Mouse (Mus musculus) heart, embryonic 14.5 days (tissue): ENCODE measurements around the gene Oxa1l. TPM values are rescaled to one million over a fixed set of nuclear protein-coding genes. Genes with fewer than 3 reads are reported as not detected.
"Not testable (repeated sequence)": the region's sequence is repeated elsewhere in the genome, so short reads cannot be mapped to it uniquely, and the experiment has no call there.

Source experiments
- ATAC-seq: fragments of 200-750 bp; cut with Nextera tagmentation; 2 replicates; pipeline ENCODE4 v1.8.0; 2017; ENCODE audit warnings: low read depth, moderate TSS enrichment; ENCODE audit not compliant: insufficient number of reproducible peaks, insufficient read depth, low FRiP score
- H3K27ac ChIP-seq, 2 experiments: fragments of 200-500 bp in 1 of 2; fragments of 300-500 bp in 1 of 2; sonication (generic) in 1 of 2; replicated peaks in 1 of 2; 2 replicates each; pipeline ENCODE4 v1.5.1; 2012 to 2014; ENCODE audit warnings: low read depth in 2 of 2, low read length in 2 of 2, control low read depth in 1 of 2, mild to moderate bottlenecking in 1 of 2, mixed read lengths in 1 of 2; ENCODE audit not compliant: control insufficient read depth in 1 of 2, insufficient read depth in 1 of 2
- H3K27me3 ChIP-seq: fragments of 300-500 bp; sonication (generic); 2 replicates; pipeline ENCODE4 v1.6.1; 2014; ENCODE audit warnings: mild to moderate bottlenecking, low read length, control low read depth; ENCODE audit not compliant: control insufficient read depth, insufficient read depth
- H3K36me3 ChIP-seq: fragments of 300-500 bp; sonication (generic); 2 replicates; pipeline ENCODE4 v1.6.1; 2014; ENCODE audit warnings: mild to moderate bottlenecking, control low read depth, low read length, mixed read lengths; ENCODE audit not compliant: control insufficient read depth, insufficient read depth
- H3K4me1 ChIP-seq, 2 experiments: fragments of 200-500 bp in 1 of 2; fragments of 300-500 bp in 1 of 2; sonication (generic) in 1 of 2; 2 replicates each; pipeline ENCODE4 v1.6.1; 2012 to 2014; ENCODE audit warnings: low read length in 2 of 2, control low read depth in 1 of 2, mixed read lengths in 1 of 2; ENCODE audit not compliant: control insufficient read depth in 2 of 2, insufficient read depth in 2 of 2
- H3K4me2 ChIP-seq: fragments of 300-500 bp; sonication (generic); 2 replicates; pipeline ENCODE4 v1.6.1; 2014; ENCODE audit warnings: mild to moderate bottlenecking, low read length
- H3K4me3 ChIP-seq, 2 experiments: fragments of 200-500 bp in 1 of 2; fragments of 300-500 bp in 1 of 2; sonication (generic) in 1 of 2; 2 replicates each; pipeline ENCODE4 v1.5.1; 2012 to 2014; ENCODE audit warnings: low read length in 2 of 2, mild to moderate bottlenecking in 2 of 2, control low read depth in 1 of 2, low read depth in 1 of 2, moderate library complexity in 1 of 2; ENCODE audit not compliant: control insufficient read depth in 1 of 2, insufficient read depth in 1 of 2
- H3K9ac ChIP-seq: fragments of 300-500 bp; sonication (generic); 2 replicates; pipeline ENCODE4 v1.6.1; 2014; ENCODE audit warnings: mild to moderate bottlenecking, low read length
- H3K9me3 ChIP-seq: fragments of 300-500 bp; sonication (generic); 2 replicates; pipeline ENCODE4 v1.6.1; 2016; ENCODE audit warnings: low read length, control low read depth; ENCODE audit not compliant: control insufficient read depth
- WGBS: fragments of 180-500 bp; shearing (Covaris S2); extraction: QIAGEN DNeasy Blood & Tissue Kit; methylation state at CpG from one replicate; pipeline ENCODE4 v1.1.7; 2014; 5-methylcytosine and 5-hydroxymethylcytosine counted together
- polyA plus RNA-seq: library from polyadenylated mRNA; unstranded; fragments of >200 nt; fragmentation: Nextera tagmentation; extraction: Ambion mirVana; gene quantifications from 2 replicates; pipeline ENCODE4 v1.2.1, GENCODE M21; 2014

Gene Oxa1l
- polyA plus RNA-seq, 1 experiment from 2014 or later = 73.4 TPM

DNA sequence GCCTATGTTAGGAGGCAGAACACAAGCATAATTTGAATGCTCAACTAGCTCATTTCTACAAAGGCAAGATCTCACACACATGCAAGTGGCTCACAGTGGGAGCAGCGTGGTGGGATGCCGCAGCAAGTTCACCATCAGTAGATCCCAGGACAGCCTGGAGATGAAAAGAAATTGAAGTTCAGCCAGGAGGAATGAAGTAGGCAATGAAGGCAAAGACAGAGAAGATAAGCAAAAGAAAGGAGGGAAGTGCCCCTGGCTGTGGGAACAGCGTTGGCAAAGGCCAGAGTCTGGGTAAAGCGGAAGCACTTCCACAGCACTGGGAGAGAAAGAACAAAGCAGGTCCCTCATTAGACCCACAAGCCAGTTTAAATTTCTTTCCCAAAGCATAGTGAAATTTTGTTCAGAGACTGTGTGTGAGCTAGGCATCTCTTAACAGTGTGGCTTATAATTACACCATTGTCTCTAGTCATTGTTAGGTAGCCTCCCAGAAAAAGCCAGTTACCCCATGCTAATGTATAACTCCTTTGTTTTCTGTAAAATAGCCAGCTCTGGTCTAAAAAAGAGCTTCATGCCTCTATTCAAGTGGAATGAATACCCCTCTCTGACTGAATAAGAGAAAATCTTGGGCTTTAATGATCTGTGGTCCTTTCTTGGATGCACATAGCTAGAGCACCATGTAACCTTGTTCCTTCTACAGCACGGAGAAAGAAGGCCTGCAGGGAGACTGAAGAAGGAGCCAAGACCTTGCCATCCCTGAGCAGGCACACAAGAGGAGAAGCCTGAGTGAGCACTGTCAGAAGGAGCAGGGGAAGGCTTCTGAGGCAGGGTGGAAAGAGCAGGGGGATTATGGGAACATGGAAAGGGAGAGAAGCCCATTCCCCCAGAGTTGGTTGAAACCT is 28.2 kb upstream of the Oxa1l start:
- no peak for ATAC-seq
- Histone ChIP-seq H3K27me3 (no peaks in the 10 kb centered on the region), H3K4me1 (peaks cover 9 to 21% of the 10 kb centered on the region in 2 experiments), H3K4me3 (no peak overlapping the region), H3K27ac (peak overlapping the region in 1 of 2 experiments; percentile 75; a peak in 1 of 4 replicates), H3K36me3 (no peaks in the 10 kb centered on the region), H3K9me3 (no peaks in the 10 kb centered on the region), H3K4me2 (no peak overlapping the region), H3K9ac (no peak overlapping the region)
- WGBS = 71% methylated on average over 5 of the region's 5 CpGs

DNA sequence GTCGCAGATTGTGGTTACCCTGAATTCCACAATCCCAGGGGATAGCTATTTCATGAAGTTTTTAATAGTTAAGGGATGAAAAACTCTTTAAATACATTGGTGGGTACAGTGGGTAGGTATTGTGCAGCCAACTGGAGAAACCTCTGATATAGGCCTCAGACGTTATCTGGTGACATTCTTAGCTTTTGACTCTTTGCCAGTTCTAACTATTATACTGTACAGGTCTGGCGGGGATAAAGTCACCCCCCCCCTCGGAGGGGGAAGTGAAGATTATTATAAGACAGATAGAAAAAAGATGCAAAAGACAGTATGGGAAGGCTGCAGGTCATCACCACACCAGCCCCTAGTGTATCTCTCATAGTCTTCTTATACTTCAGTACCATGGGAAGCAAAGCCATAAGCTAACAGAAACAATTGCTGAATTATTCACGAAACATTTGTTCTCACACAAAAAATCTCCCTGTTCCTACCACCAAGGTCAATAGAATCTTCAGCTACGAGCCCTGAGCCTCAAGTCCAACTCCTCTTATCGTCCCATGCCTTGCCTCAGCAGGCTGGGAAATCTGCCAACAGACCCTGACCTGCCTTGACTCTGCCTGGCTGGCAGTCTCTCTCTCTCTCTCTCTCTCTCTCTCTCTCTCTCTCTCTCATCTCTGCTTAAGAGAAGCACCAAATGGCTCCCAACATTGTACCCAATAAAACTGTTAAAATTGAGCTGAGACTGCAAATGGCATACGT is 27.0 kb upstream of the Oxa1l start:
- Histone ChIP-seq H3K4me3 (no peak overlapping the region), H3K27me3 (no peaks in the 10 kb centered on the region), H3K36me3 (no peaks in the 10 kb centered on the region), H3K27ac (peak overlapping the region; percentile 10 to 75), H3K9ac (no peak overlapping the region), H3K4me1 (peaks cover 9 to 21% of the 10 kb centered on the region in 2 experiments), H3K9me3 (no peaks in the 10 kb centered on the region), H3K4me2 (peak overlapping the region; percentile 35)
- peak; percentile 73; the same call in 1 of the 2 replicates for ATAC-seq
- WGBS = 30% methylated on average over 8 of the region's 8 CpGs

DNA sequence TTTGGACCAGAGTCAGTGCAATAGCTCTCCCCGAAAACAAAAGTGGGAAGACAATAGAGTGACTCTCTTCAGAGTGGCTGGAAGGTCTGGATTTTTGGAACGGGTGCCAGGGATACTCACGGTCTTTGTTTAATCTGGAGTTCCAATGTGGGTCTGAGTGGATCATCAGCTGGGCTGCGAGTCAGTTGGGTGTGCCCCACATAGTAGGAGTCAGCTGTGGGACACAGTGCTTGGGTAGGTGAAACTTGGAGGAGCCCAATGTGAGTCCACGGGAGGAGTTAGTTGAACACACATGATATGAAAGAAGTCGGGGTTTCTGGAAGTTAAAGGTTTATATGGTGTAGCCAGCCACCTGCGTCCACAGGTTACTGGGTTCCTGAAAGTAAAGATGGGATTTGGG is 19.8 kb upstream of the Oxa1l start:
- Histone ChIP-seq H3K4me1 (no peaks in the 10 kb centered on the region), H3K9ac (no peak overlapping the region), H3K36me3 (no peaks in the 10 kb centered on the region), H3K9me3 (no peaks in the 10 kb centered on the region), H3K4me2 (no peak overlapping the region), H3K27ac (no peak overlapping the region), H3K27me3 (no peaks in the 10 kb centered on the region), H3K4me3 (no peak overlapping the region)
- ATAC-seq = no peak
- 57% methylated on average over 7 of the region's 7 CpGs for WGBS

DNA sequence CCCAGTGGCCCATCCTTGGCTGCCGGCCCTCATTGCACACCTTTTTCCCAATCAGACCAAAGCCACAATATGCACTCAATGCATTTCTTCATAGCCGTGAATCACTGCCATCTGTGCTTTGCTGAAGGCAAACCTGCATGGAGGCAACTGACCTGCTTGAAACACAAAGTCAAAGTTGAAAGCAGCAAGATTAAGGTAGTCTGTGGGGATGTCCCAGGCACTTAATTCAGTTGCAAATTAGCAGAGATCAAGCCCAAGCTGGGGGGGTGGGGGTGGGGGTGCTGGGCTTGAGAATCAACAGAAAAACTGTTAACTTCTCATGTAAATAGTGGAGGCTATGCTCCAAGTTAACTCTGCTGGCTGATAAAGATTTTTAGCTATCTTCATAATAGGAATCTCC is 18.8 kb upstream of the Oxa1l start:
- H3K4me2 ChIP-seq, H3K27me3 ChIP-seq, H3K36me3 ChIP-seq, H3K9me3 ChIP-seq, H3K27ac ChIP-seq, ATAC-seq, H3K4me3 ChIP-seq, H3K4me1 ChIP-seq, H3K9ac ChIP-seq: not testable (repeated sequence)
- WGBS = 33% methylated on average over 2 of the region's 2 CpGs

DNA sequence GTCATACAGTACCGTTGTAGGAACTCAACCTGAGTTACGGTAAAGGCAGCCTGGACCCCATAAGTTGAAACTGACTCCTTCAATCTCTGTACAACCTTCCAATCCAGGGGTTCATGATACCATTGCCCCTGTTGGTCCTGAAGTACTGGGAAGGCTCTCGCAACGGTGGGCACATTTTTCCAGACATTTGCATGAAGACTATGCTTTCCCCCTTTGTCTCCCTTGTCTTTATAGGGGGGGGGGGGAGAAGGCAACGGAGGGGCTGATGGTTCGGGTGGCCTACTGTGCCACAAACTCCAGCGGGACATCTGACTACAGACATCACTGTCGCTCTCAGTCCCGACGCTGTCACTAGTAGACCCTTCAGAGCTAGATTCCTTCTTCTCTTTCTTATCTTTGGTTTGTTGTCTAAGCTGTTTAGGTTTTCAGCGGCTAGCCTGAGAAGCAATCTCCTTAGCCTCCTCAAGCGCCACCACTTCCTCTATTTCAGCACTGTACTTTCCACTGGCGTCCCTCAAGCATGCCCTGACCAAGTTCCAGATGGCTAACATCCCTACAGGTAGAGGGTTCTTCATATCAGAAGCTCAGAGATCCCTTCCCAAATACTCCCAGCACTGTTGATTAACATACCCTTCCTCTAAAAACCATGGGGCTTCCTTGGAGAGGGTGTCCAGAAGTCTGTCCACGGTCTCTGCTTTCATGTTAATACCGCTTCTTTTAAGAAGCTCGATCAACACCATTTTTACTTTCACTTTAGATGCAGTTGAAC is 9.7 kb upstream of the Oxa1l start:
- not testable (repeated sequence) for H3K27ac ChIP-seq, H3K4me2 ChIP-seq, H3K9ac ChIP-seq, H3K4me1 ChIP-seq, H3K9me3 ChIP-seq, H3K36me3 ChIP-seq, ATAC-seq, H3K4me3 ChIP-seq, H3K27me3 ChIP-seq
- WGBS = 78% methylated on average over 16 of the region's 16 CpGs

DNA sequence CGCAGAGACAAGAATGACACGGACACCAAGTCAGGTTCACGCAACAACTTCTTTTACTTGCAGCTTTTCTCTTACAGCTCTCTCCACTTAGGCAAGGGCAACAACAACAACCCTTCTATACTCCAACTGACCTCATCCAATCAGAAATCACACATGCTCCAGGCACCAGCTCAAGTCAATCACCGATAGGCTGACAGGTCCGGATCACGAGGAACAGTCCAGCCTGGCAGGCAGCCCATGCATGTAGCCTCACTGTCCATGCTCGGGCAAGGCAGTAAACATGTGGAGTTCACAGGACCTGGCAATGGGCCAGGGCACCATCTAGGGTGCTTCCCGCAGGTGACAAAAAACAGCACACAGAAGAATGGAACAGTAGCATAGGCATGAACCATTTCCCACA is 8.3 kb upstream of the Oxa1l start:
- H3K4me1 ChIP-seq = no peaks in the 10 kb centered on the region; a peak in 1 of 4 replicates
- H3K27ac ChIP-seq = no peak overlapping the region
- no peak overlapping the region for H3K4me2 ChIP-seq
- no peaks in the 10 kb centered on the region for H3K27me3 ChIP-seq
- H3K36me3 ChIP-seq = no peaks in the 10 kb centered on the region
- 72% methylated on average over 8 of the region's 8 CpGs for WGBS
- peaks cover 8% of the 10 kb centered on the region; the same call in 1 of the 2 replicates for H3K9me3 ChIP-seq
- no peak overlapping the region for H3K9ac ChIP-seq
- no peak for ATAC-seq
- H3K4me3 ChIP-seq = no peak overlapping the region

DNA sequence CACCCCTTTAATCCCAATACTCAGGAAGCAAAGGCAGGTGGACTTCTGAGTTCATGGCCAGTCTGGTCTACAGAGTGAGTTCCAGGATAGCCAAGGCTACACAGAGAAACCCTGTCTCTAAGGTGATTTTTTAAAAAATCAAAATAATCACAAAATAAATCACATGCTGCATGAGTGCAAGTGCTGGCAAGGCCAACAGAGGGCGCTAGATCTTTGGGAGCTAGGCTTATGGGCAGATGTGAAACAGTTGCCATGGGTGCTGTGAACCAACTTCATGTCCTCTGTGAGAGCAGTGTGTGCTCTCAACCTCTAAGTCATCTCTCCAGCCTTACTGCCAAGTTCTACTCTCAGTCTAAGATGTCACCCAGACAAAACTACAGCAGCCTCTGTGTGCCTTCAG is 6.2 kb upstream of the Oxa1l start:
- H3K27me3 ChIP-seq = no peaks in the 10 kb centered on the region
- no peak overlapping the region for H3K4me2 ChIP-seq
- peaks cover 3% of the 10 kb centered on the region; the same call in 1 of the 2 replicates for H3K9me3 ChIP-seq
- no peaks in the 10 kb centered on the region for H3K36me3 ChIP-seq
- WGBS = 22% methylated on average over 1 of the region's 1 CpGs
- H3K4me3 ChIP-seq = no peak overlapping the region
- no peak for ATAC-seq
- no peak overlapping the region for H3K9ac ChIP-seq
- H3K27ac ChIP-seq = no peak overlapping the region
- H3K4me1 ChIP-seq = no peaks in the 10 kb centered on the region; a peak in 1 of 4 replicates
